Mouse (Mus musculus): Measurements from ENCODE around the gene Camkmt. TPM values are rescaled to one million over a fixed set of nuclear protein-coding genes. Genes with fewer than 3 reads are reported as not detected.

Camkmt gene
- total and polyA plus RNA-seq, 3 experiments: 1.6 to 5.9 TPM; not detected in 1

GRCm38 (mm10) chr17:85089621-85090020 is 731 bp upstream of the Camkmt start:
- Histone ChIP-seq H3K27ac (ENCODE audit: control insufficient read depth, low read depth, low read length) (peak overlapping the region; percentile 73), H3K4me3 (ENCODE audit: control insufficient read depth in 1 of 2, insufficient read depth in 1 of 2, low read depth in 2 of 2, low read length in 2 of 2) (peak overlapping the region; percentile 68 to 95), H3K9me3 (replicated peaks; ENCODE audit: insufficient read depth, low read length) (no peaks in the 10 kb centered on the region), H3K27me3 (ENCODE audit: control insufficient read depth in 1 of 2, insufficient read depth in 2 of 2, low read length in 2 of 2) (no peaks in the 10 kb centered on the region), H3K79me2 (ENCODE audit: control insufficient read depth, insufficient read depth, low read length, poor library complexity) (no peaks in the 10 kb centered on the region; the same call in 1 of the 2 replicates), H3K36me3 (ENCODE audit: control insufficient read depth in 1 of 2, insufficient read depth in 2 of 2, low read length in 2 of 2) (peaks cover 0 to 11% of the 10 kb centered on the region in 2 experiments; a peak in 2 of 4 replicates), H3K9ac (ENCODE audit: control insufficient read depth, low read depth, low read length, poor library complexity, severe bottlenecking) (peak overlapping the region; percentile 67), H3K4me1 (ENCODE audit: control insufficient read depth in 1 of 2, insufficient read depth in 2 of 2, low read length in 2 of 2) (peaks cover 3 to 4% of the 10 kb centered on the region in 2 experiments; a peak in 2 of 4 replicates)
- DNase-seq (ENCODE audit: low read depth, low spot score): no peak
- peak; percentile 8; the same call in 1 of the 2 replicates for TF ChIP-seq MYC (IDR thresholded peaks at IDR 0.05; ENCODE audit: low read depth, low read length)
- no peak; the same call in 1 of the 2 replicates for TF ChIP-seq NELFE (IDR thresholded peaks at IDR 0.05; ENCODE audit: low read depth, low read length)

DNA sequence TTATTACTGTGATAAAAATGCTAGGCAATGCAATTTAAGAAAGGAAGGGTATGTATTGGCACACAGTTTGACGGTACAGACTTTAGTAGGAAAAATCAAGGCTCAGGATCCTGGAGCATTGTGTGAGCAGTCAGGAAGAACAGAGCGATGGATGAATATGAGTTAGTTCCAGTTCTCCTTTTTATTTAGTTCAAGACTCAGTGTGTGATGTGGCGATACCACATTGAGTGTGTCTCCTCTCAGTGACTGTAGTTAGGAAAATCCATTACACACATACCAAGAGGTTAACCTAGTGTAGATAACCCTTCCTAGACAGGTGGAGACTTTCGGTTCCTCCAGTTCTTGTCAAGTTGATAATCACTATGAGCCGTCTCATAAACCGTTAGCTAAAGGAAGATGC is 1.4 kb downstream of the Camkmt start:
- peaks cover 0 to 5% of the 10 kb centered on the region in 2 experiments; a peak in 2 of 4 replicates for H3K36me3 ChIP-seq (ENCODE audit: control insufficient read depth in 1 of 2, insufficient read depth in 2 of 2, low read length in 2 of 2)
- H3K9me3 ChIP-seq (replicated peaks; ENCODE audit: insufficient read depth, low read length): no peaks in the 10 kb centered on the region
- no peak overlapping the region for H3K27ac ChIP-seq (ENCODE audit: control insufficient read depth, low read depth, low read length)
- DNase-seq (ENCODE audit: low read depth, low spot score): no peak
- no peak overlapping the region for H3K9ac ChIP-seq (ENCODE audit: control insufficient read depth, low read depth, low read length, poor library complexity, severe bottlenecking)
- TF ChIP-seq POLR2AphosphoS2 (IDR thresholded peaks at IDR 0.05; ENCODE audit: low read length) (no peak), EP300 (IDR thresholded peaks at IDR 0.05; ENCODE audit: low read depth in 1 of 2, low read length in 2 of 2) (no peak), HCFC1 (IDR thresholded peaks at IDR 0.05; ENCODE audit: low read depth, low read length) (no peak), POLR2AphosphoS5 (IDR thresholded peaks at IDR 0.05; ENCODE audit: borderline replicate concordance, low read depth, low read length) (no peak), ZMIZ1 (IDR thresholded peaks at IDR 0.05; ENCODE audit: low read depth, low read length) (no peak), MXI1 (IDR thresholded peaks at IDR 0.05; ENCODE audit: low read depth, low read length) (no peak), CHD2 (IDR thresholded peaks at IDR 0.05; ENCODE audit: low read length) (no peak), USF2 (IDR thresholded peaks at IDR 0.05; ENCODE audit: borderline replicate concordance in 1 of 2, insufficient read depth in 1 of 2, low read depth in 1 of 2, low read length in 2 of 2) (no peak), ELF1 (IDR thresholded peaks at IDR 0.05; ENCODE audit: low read depth, low read length) (no peak), CTCF (IDR thresholded peaks at IDR 0.05 in 2 of 3, conservative IDR thresholded peaks at IDR 0.05 in 1 of 3; ENCODE audit: control insufficient read depth in 1 of 3, insufficient read depth in 1 of 3, low read depth in 2 of 3, low read length in 3 of 3, poor library complexity in 1 of 3, severe bottlenecking in 1 of 3) (no peak), MEF2A (IDR thresholded peaks at IDR 0.05; ENCODE audit: extremely low read depth, insufficient replicate concordance, low read depth, low read length, poor library complexity, severe bottlenecking) (no peak), USF1 (IDR thresholded peaks at IDR 0.05; ENCODE audit: low read depth, low read length) (no peak)
- H3K4me3 ChIP-seq (ENCODE audit: control insufficient read depth in 1 of 2, insufficient read depth in 1 of 2, low read depth in 2 of 2, low read length in 2 of 2): no peak overlapping the region
- no peaks in the 10 kb centered on the region; the same call in 1 of the 2 replicates for H3K79me2 ChIP-seq (ENCODE audit: control insufficient read depth, insufficient read depth, low read length, poor library complexity)
- H3K4me1 ChIP-seq (ENCODE audit: control insufficient read depth in 1 of 2, insufficient read depth in 2 of 2, low read length in 2 of 2): no peaks in the 10 kb centered on the region
- no peaks in the 10 kb centered on the region for H3K27me3 ChIP-seq (ENCODE audit: control insufficient read depth in 1 of 2, insufficient read depth in 2 of 2, low read length in 2 of 2)
